Mouse (Mus musculus) myocyte (in vitro differentiated cells): Measurements from ENCODE around the gene Phf21a.

Experiments used
- CEBPB ChIP-seq: IDR thresholded peaks from 2 replicates; pipeline ENCODE4 v1.6.1; 2011; ENCODE audit warnings: mild to moderate bottlenecking, moderate library complexity; ENCODE audit not compliant: poor library complexity, insufficient read depth, severe bottlenecking
- E2F4 ChIP-seq: IDR thresholded peaks from one replicate; pipeline ENCODE4 v1.6.1; 2011; ENCODE audit warnings: mild to moderate bottlenecking, control low read depth, moderate library complexity; ENCODE audit not compliant: insufficient read depth
- MAX ChIP-seq: IDR thresholded peaks from one replicate; pipeline ENCODE4 v1.6.1; 2011; ENCODE audit warnings: low read depth, mild to moderate bottlenecking, control low read depth
- MYOD1 ChIP-seq, 3 experiments: IDR thresholded peaks; one replicate each; pipeline ENCODE4 v1.6.1; 2011; ENCODE audit warnings: control low read depth in 2 of 3, low read depth in 2 of 3, mild to moderate bottlenecking in 2 of 3, moderate library complexity in 1 of 3; ENCODE audit not compliant: insufficient read length in 2 of 3, control insufficient read depth in 1 of 3
- MYOG ChIP-seq, 3 experiments: IDR thresholded peaks; one replicate each; pipeline ENCODE4 v1.6.1; 2011; ENCODE audit warnings: control low read depth in 2 of 3, low read depth in 2 of 3, mild to moderate bottlenecking in 2 of 3; ENCODE audit not compliant: insufficient read length in 2 of 3, control insufficient read depth in 1 of 3, insufficient read depth in 1 of 3
- POLR2A ChIP-seq: IDR thresholded peaks from one replicate; pipeline ENCODE4 v1.6.1; 2011; ENCODE audit warnings: low read depth, mild to moderate bottlenecking, control low read depth, moderate library complexity; ENCODE audit not compliant: insufficient read length
- POLR2AphosphoS2 ChIP-seq: IDR thresholded peaks from one replicate; pipeline ENCODE4 v1.6.1; 2011; ENCODE audit warnings: low read depth, control low read depth; ENCODE audit not compliant: insufficient read length
- REST ChIP-seq: IDR thresholded peaks from one replicate; pipeline ENCODE4 v1.6.1; 2011; ENCODE audit warnings: mild to moderate bottlenecking, control low read depth, moderate library complexity; ENCODE audit not compliant: insufficient read depth, insufficient read length
- SRF ChIP-seq: IDR thresholded peaks from one replicate; pipeline ENCODE4 v1.6.1; 2011; ENCODE audit warnings: low read depth; ENCODE audit not compliant: control insufficient read depth, insufficient read length
- TCF12 ChIP-seq: IDR thresholded peaks from one replicate; pipeline ENCODE4 v1.6.1; 2011; ENCODE audit warnings: mild to moderate bottlenecking, control low read depth; ENCODE audit not compliant: poor library complexity, insufficient read depth, severe bottlenecking
- TCF3 ChIP-seq: IDR thresholded peaks from one replicate; pipeline ENCODE4 v1.6.1; 2011; ENCODE audit warnings: low read depth, control low read depth; ENCODE audit not compliant: insufficient read length
- USF1 ChIP-seq: IDR thresholded peaks from one replicate; pipeline ENCODE4 v1.6.1; 2011; ENCODE audit warnings: low read depth, mild to moderate bottlenecking, control low read depth, moderate library complexity

DNA sequence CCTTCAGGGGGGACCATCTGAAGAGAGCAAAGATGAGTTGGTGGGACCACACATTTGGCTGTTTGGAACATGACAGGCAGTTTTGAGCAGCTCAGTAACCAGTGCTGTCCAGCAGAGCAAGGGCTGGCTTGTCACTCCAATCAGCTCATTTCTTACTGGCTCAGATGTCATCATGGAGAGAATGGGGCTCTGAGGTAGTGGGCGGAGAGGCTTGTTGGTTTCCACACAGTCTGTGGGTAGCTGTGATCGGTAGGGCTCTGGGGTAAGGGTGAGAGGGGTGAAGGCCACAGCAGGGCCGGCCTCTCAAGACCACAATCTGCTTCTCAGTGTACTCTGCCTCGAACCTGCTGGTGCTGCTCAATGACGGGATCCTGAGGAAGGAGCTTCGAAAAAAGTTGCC is 283.4 kb downstream of the Phf21a start:
- TF ChIP-seq POLR2A (no peak), POLR2AphosphoS2 (no peak), USF1 (no peak), TCF3 (no peak), CEBPB (no peak), E2F4 (no peak), MYOG (IDR thresholded peaks at IDR 0.05; ENCODE audit: control insufficient read depth in 1 of 3, insufficient read depth in 1 of 3, insufficient read length in 2 of 3, low read depth in 2 of 3) (no peak), TCF12 (no peak), MYOD1 (IDR thresholded peaks at IDR 0.05; ENCODE audit: control insufficient read depth in 1 of 3, insufficient read length in 2 of 3, low read depth in 2 of 3) (no peak), MAX (no peak), REST (no peak), SRF (no peak)
